Mouse (Mus musculus): Measurements from ENCODE around the gene Cyfip2. TPM values are rescaled to one million over a fixed set of nuclear protein-coding genes. Genes with fewer than 3 reads are reported as not detected.

The Cyfip2 gene
- polyA plus RNA-seq, 2 experiments: 6.5 to 7.8 TPM

DNA sequence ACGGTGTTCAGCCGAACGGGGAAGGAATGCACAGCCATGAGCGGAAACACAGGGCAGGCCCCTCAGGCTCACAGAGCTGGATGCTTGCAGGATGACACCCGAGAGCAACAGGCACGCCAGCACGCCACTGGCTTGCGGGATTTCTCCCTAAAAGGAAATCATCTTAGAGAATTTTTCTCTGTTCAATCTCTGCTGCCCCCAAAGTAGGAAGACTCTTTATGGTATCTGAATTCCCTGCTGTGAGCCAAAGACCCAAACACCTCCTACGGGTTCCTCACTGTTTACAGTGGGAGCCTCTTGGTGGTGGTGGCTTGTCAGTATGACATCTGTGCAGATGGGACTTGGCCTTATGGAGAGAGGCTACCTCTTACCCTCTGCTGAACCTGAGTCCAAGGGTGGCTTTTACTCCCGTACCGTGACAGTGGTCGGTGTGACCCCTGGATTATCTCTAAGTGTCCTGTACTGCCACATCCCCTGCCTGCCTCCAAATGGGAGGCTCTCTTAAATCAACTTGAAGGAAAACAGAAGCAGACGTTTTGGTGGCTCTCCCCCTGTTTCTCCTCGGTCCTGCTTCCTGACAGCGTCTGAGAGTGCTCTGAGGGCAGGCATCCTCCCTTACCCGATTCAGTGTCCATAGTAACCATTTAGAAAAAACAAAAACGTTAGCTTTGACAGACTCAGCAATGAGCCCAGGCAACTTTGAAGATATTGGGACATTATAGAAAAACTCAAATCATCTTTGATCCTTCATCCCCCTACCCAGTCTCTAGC is 106.8 kb downstream of the Cyfip2 start:
- Histone ChIP-seq H3K27ac (replicated peaks; ENCODE audit: low read depth, low read length) (no peak overlapping the region), H3K9me3 (ENCODE audit: control insufficient read depth, low read length) (no peaks in the 10 kb centered on the region), H3K4me2 (replicated peaks; ENCODE audit: low read depth, low read length, severe bottlenecking) (no peak overlapping the region), H3K36me3 (ENCODE audit: control insufficient read depth, insufficient read depth, low read length) (no peaks in the 10 kb centered on the region), H3K4me1 (ENCODE audit: control insufficient read depth, insufficient read depth, low read length) (no peaks in the 10 kb centered on the region), H3K4me3 (replicated peaks; ENCODE audit: low read length) (no peak overlapping the region), H3K9ac (ENCODE audit: low read depth, low read length, severe bottlenecking) (no peak overlapping the region), H3K27me3 (ENCODE audit: control insufficient read depth, insufficient read depth, low read length) (no peaks in the 10 kb centered on the region)
- 40% methylated on average over 17 of the region's 17 CpGs for WGBS
- no peak for DNase-seq (ENCODE audit: low spot score)
- no peak for TF ChIP-seq POLR2A (IDR thresholded peaks at IDR 0.05; ENCODE audit: borderline replicate concordance, extremely low read depth, insufficient read depth, insufficient read length)
- no peak for ATAC-seq (ENCODE audit: low FRiP score, low read depth)

GRCm38 (mm10) chr11:46204841-46205240 is 107.8 kb downstream of the Cyfip2 start:
- no peak overlapping the region for H3K4me2 ChIP-seq (replicated peaks; ENCODE audit: low read depth, low read length, severe bottlenecking)
- TF ChIP-seq POLR2A (IDR thresholded peaks at IDR 0.05; ENCODE audit: borderline replicate concordance, extremely low read depth, insufficient read depth, insufficient read length): no peak
- no peak for ATAC-seq (ENCODE audit: low FRiP score, low read depth)
- no peaks in the 10 kb centered on the region for H3K4me1 ChIP-seq (ENCODE audit: control insufficient read depth, insufficient read depth, low read length)
- H3K27ac ChIP-seq (replicated peaks; ENCODE audit: low read depth, low read length): no peak overlapping the region
- 92% methylated on average over 9 of the region's 9 CpGs for WGBS
- H3K9me3 ChIP-seq (ENCODE audit: control insufficient read depth, low read length): no peaks in the 10 kb centered on the region
- H3K9ac ChIP-seq (ENCODE audit: low read depth, low read length, severe bottlenecking): no peak overlapping the region
- H3K36me3 ChIP-seq (ENCODE audit: control insufficient read depth, insufficient read depth, low read length): no peaks in the 10 kb centered on the region
- H3K27me3 ChIP-seq (ENCODE audit: control insufficient read depth, insufficient read depth, low read length): no peaks in the 10 kb centered on the region
- H3K4me3 ChIP-seq (replicated peaks; ENCODE audit: low read length): no peak overlapping the region
- DNase-seq (ENCODE audit: low spot score): no peak

GRCm38 (mm10) chr11:46202547-46202887 is 110.1 kb downstream of the Cyfip2 start:
- ATAC-seq (ENCODE audit: low FRiP score, low read depth): no peak
- DNase-seq (ENCODE audit: low spot score): no peak

DNA sequence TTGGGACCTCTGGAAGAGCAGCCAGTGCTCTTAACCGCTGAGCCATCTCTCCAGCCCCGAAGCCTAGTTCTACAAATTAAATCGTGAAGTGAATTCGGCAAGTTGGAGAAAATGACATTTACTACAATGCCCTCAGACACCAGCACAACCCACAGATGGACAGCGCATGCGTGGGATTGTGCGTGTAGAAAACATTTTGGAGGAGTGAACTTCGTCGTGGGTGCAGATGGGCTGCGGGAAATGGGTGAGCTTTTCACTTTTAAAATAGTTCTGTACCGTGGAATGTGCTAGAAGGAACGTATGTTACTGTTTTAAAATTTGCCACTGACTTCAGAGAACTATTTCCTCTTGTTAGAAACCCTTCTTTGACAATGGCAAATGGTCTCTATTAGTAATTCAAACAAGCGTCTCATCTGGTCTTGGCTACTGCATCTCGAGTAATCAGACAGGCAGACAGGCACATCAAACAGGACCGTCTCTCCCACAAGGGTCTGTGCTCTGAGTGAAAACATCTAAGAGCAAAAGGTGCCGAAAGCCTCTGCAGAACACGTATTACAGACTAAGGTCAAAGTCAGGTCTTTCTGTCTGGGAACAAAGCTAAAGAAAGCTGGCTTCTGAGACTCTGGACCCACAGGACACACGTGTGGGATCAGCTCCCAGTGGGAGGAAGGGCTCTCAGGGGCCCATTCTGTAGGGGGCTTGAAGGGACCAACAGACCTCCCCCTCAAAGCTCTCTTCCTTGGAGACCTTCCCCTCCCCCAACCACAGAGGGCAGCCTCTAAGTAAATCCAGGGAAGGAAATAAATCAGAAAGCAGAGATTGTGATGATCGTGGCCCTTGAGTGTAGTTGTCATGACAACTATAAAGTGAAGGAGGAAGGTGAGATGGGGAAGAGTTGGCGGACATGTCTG is 110.8 kb downstream of the Cyfip2 start:
- Histone ChIP-seq H3K4me3 (replicated peaks; ENCODE audit: low read length) (no peak overlapping the region), H3K27me3 (ENCODE audit: control insufficient read depth, insufficient read depth, low read length) (no peaks in the 10 kb centered on the region), H3K4me1 (ENCODE audit: control insufficient read depth, insufficient read depth, low read length) (no peaks in the 10 kb centered on the region), H3K4me2 (replicated peaks; ENCODE audit: low read depth, low read length, severe bottlenecking) (no peak overlapping the region), H3K9ac (ENCODE audit: low read depth, low read length, severe bottlenecking) (no peak overlapping the region), H3K9me3 (ENCODE audit: control insufficient read depth, low read length) (no peaks in the 10 kb centered on the region), H3K36me3 (ENCODE audit: control insufficient read depth, insufficient read depth, low read length) (peaks cover 4% of the 10 kb centered on the region; the same call in 1 of the 2 replicates), H3K27ac (replicated peaks; ENCODE audit: low read depth, low read length) (no peak overlapping the region)
- WGBS: 44% methylated on average over 20 of the region's 20 CpGs
- no peak for DNase-seq (ENCODE audit: low spot score)
- no peak for ATAC-seq (ENCODE audit: low FRiP score, low read depth)
- TF ChIP-seq POLR2A (IDR thresholded peaks at IDR 0.05; ENCODE audit: borderline replicate concordance, extremely low read depth, insufficient read depth, insufficient read length): no peak

More at GRCm38 (mm10) chr11:46202547-46202887, 110.1 kb downstream of the Cyfip2 start:
- Histone ChIP-seq H3K36me3 (ENCODE audit: control insufficient read depth, insufficient read depth, low read length) (peaks cover 4% of the 10 kb centered on the region; the same call in 1 of the 2 replicates), H3K9me3 (ENCODE audit: control insufficient read depth, low read length) (no peaks in the 10 kb centered on the region), H3K4me1 (ENCODE audit: control insufficient read depth, insufficient read depth, low read length) (no peaks in the 10 kb centered on the region), H3K27ac (replicated peaks; ENCODE audit: low read depth, low read length) (no peak overlapping the region), H3K9ac (ENCODE audit: low read depth, low read length, severe bottlenecking) (no peak overlapping the region), H3K4me2 (replicated peaks; ENCODE audit: low read depth, low read length, severe bottlenecking) (no peak overlapping the region), H3K27me3 (ENCODE audit: control insufficient read depth, insufficient read depth, low read length) (no peaks in the 10 kb centered on the region), H3K4me3 (replicated peaks; ENCODE audit: low read length) (no peak overlapping the region)
- WGBS: 54% methylated on average over 10 of the region's 10 CpGs
- TF ChIP-seq POLR2A (IDR thresholded peaks at IDR 0.05; ENCODE audit: borderline replicate concordance, extremely low read depth, insufficient read depth, insufficient read length): no peak

DNA sequence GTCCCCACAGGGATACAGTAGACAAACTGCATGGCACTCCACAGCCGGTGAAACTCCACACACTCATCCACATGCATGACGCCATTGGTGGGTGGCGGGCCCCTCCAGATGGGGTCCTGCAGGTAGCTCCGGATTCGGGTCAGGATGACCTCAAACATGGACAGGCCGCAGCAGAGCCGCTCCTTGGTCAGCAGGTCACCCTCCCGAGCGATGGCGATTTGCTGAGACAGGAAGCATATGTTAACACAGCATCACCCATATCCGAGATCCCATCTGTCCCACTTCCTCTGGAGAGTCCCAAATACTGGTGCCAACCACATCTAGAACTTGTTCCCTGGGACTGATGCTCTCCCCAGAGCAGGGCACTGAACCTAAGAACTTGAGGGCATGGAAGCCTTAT is 112.0 kb downstream of the Cyfip2 start:
- no peak for DNase-seq (ENCODE audit: low spot score)
- no peaks in the 10 kb centered on the region for H3K27me3 ChIP-seq (ENCODE audit: control insufficient read depth, insufficient read depth, low read length)

More for the DNA sequence above, 112.0 kb downstream of the Cyfip2 start:
- ATAC-seq (ENCODE audit: low FRiP score, low read depth): no peak
- 87% methylated on average over 11 of the region's 11 CpGs for WGBS
- Histone ChIP-seq H3K9me3 (ENCODE audit: control insufficient read depth, low read length) (no peaks in the 10 kb centered on the region), H3K4me3 (replicated peaks; ENCODE audit: low read length) (no peak overlapping the region), H3K27ac (replicated peaks; ENCODE audit: low read depth, low read length) (no peak overlapping the region), H3K4me2 (replicated peaks; ENCODE audit: low read depth, low read length, severe bottlenecking) (no peak overlapping the region), H3K36me3 (ENCODE audit: control insufficient read depth, insufficient read depth, low read length) (peaks cover 4% of the 10 kb centered on the region; the same call in 1 of the 2 replicates), H3K4me1 (ENCODE audit: control insufficient read depth, insufficient read depth, low read length) (no peaks in the 10 kb centered on the region), H3K9ac (ENCODE audit: low read depth, low read length, severe bottlenecking) (no peak overlapping the region)
- no peak for TF ChIP-seq POLR2A (IDR thresholded peaks at IDR 0.05; ENCODE audit: borderline replicate concordance, extremely low read depth, insufficient read depth, insufficient read length)
